Mouse (Mus musculus) intestine, postnatal 0 days (tissue): Measurements from ENCODE around the gene Cul4a. TPM values are rescaled to one million over a fixed set of nuclear protein-coding genes. Genes with fewer than 3 reads are reported as not detected.

Experiments used
- ATAC-seq: fragments of 200-750 bp; cut with Nextera tagmentation; 2 replicates; pipeline ENCODE4 v1.8.0; 2017; ENCODE audit warnings: mild to moderate bottlenecking, moderate TSS enrichment, moderate library complexity
- H3K27ac ChIP-seq: fragments of 300-500 bp; sonication (generic); 2 replicates; pipeline ENCODE4 v1.5.1; 2014; ENCODE audit warnings: mild to moderate bottlenecking, low read depth, low read length, moderate library complexity
- H3K27me3 ChIP-seq: fragments of 300-500 bp; sonication (generic); replicated peaks from 2 replicates; pipeline ENCODE4 v1.6.1; 2014; ENCODE audit warnings: low read length, mixed read lengths; ENCODE audit not compliant: control insufficient read depth, insufficient read depth
- H3K36me3 ChIP-seq: fragments of 300-500 bp; sonication (generic); 2 replicates; pipeline ENCODE4 v1.6.1; 2014; ENCODE audit warnings: mild to moderate bottlenecking, moderate library complexity; ENCODE audit not compliant: control insufficient read depth, insufficient read depth
- H3K4me1 ChIP-seq: fragments of 300-500 bp; sonication (generic); replicated peaks from 2 replicates; pipeline ENCODE4 v1.6.1; 2014; ENCODE audit warnings: antibody characterized with exemption, low read length, mixed read lengths; ENCODE audit not compliant: control insufficient read depth, insufficient read depth
- H3K4me2 ChIP-seq: fragments of 300-500 bp; sonication (generic); replicated peaks from 2 replicates; pipeline ENCODE4 v1.6.1; 2014; ENCODE audit warnings: low read depth, mild to moderate bottlenecking, moderate library complexity
- H3K4me3 ChIP-seq: fragments of 300-500 bp; sonication (generic); 2 replicates; pipeline ENCODE4 v1.5.1; 2014; ENCODE audit warnings: low read depth, low read length
- H3K9ac ChIP-seq: fragments of 300-500 bp; sonication (generic); 2 replicates; pipeline ENCODE4 v1.6.1; 2014; ENCODE audit warnings: mild to moderate bottlenecking, low read depth, low read length
- H3K9me3 ChIP-seq: fragments of 300-500 bp; sonication (generic); 2 replicates; pipeline ENCODE4 v1.6.1; 2016; ENCODE audit warnings: mixed run types; ENCODE audit not compliant: control insufficient read depth
- CTCF ChIP-seq: sonication (generic); IDR thresholded peaks from 2 replicates; pipeline ENCODE4 v1.5.1; 2016; ENCODE audit warnings: low read depth, mild to moderate bottlenecking, control low read depth, antibody characterized with exemption, moderate library complexity
- WGBS: fragments of 180-500 bp; shearing (Covaris S2); extraction: QIAGEN DNeasy Blood & Tissue Kit; methylation state at CpG from one replicate; pipeline ENCODE4 v1.1.7; 2014; 5-methylcytosine and 5-hydroxymethylcytosine counted together
- polyA plus RNA-seq: library from polyadenylated mRNA; unstranded; fragments of >200 nt; fragmentation: Nextera tagmentation; extraction: Ambion mirVana; gene quantifications from 2 replicates; pipeline ENCODE4 v1.2.1, GENCODE M21; 2015

Gene Cul4a
- polyA plus RNA-seq, 1 experiment from 2014 or later: 44.9 TPM

GRCm38 (mm10) chr8:13175650-13176049 is 70.2 kb downstream of the Cul4a start:
- Histone ChIP-seq H3K27me3 (no peaks in the 10 kb centered on the region), H3K9me3 (no peaks in the 10 kb centered on the region), H3K4me2 (no peak overlapping the region), H3K36me3 (peaks cover 72% of the 10 kb centered on the region), H3K4me1 (no peaks in the 10 kb centered on the region), H3K9ac (no peak overlapping the region), H3K27ac (peak overlapping the region; percentile 86), H3K4me3 (no peak overlapping the region)
- ATAC-seq: peak; percentile 34
- 76% methylated on average over 1 of the region's 1 CpGs for WGBS
- peak; percentile 28; the same call in 1 of the 2 replicates for TF ChIP-seq CTCF

DNA sequence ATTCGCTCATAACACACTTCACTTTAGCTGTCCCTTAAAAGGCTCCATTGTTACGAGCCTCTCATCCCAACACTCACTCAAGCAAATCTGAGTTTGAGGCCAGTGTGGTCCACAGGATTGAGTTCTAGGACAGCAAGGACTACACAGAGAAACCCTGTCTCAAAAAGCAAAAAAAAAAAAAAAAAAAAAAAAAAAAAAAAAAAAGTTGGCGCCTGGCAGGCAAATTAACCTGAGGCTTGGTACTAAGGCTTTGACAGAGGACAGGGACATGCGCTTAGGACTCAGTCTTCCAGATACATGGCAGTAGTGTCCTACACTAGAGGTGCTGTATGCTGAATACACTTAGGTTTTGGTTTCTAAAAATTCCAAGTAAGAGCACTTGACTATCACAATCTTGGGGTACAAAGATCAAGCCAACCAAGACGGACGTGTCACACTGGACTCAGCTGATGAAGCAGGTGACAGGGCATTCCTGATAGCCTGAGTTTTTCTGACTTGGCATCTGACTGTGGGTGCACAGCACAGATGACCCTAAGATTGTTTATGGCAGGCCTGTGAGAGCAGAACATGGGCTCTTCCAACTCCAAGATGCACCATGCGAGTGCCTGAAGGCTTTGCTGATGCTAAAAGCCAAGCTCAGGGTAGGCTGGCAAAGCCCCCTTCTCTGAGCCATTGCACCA is 71.9 kb downstream of the Cul4a start:
- H3K36me3 ChIP-seq: peaks cover 55% of the 10 kb centered on the region
- H3K27me3 ChIP-seq: no peaks in the 10 kb centered on the region
- no peak overlapping the region for H3K4me2 ChIP-seq
- H3K9me3 ChIP-seq: no peaks in the 10 kb centered on the region
- TF ChIP-seq CTCF: no peak
- no peak overlapping the region for H3K4me3 ChIP-seq
- 75% methylated on average over 7 of the region's 7 CpGs for WGBS
- ATAC-seq: peak; percentile 64
- peak overlapping the region; percentile 86 for H3K27ac ChIP-seq
- no peaks in the 10 kb centered on the region for H3K4me1 ChIP-seq
- H3K9ac ChIP-seq: no peak overlapping the region

GRCm38 (mm10) chr8:13178137-13178536 is 72.7 kb downstream of the Cul4a start:
- H3K27ac ChIP-seq: peak overlapping the region; percentile 71
- TF ChIP-seq CTCF: no peak
- H3K4me2 ChIP-seq: no peak overlapping the region
- no peaks in the 10 kb centered on the region for H3K27me3 ChIP-seq
- no peak overlapping the region for H3K9ac ChIP-seq
- no peaks in the 10 kb centered on the region for H3K9me3 ChIP-seq
- WGBS: 85% methylated on average over 5 of the region's 5 CpGs
- 0 out of 2 replicates have a peak, but pooled peaks have one; percentile 2 for ATAC-seq
- no peaks in the 10 kb centered on the region for H3K4me1 ChIP-seq
- peaks cover 47% of the 10 kb centered on the region for H3K36me3 ChIP-seq
- no peak overlapping the region for H3K4me3 ChIP-seq

- no peaks in the 10 kb centered on the region for H3K9me3 ChIP-seq
- H3K27me3 ChIP-seq: no peaks in the 10 kb centered on the region
- WGBS: 77% methylated on average over 6 of the region's 6 CpGs
- no peak overlapping the region for H3K4me3 ChIP-seq
- H3K36me3 ChIP-seq: peaks cover 39% of the 10 kb centered on the region
- no peak overlapping the region for H3K27ac ChIP-seq
- no peak for ATAC-seq
- H3K9ac ChIP-seq: no peak overlapping the region
- no peak for TF ChIP-seq CTCF
- H3K4me1 ChIP-seq: no peaks in the 10 kb centered on the region
- no peak overlapping the region for H3K4me2 ChIP-seq
These were observed 74.1 kb downstream of the Cul4a start for GRCm38 (mm10) chr8:13179482-13179881.

- no peak for ATAC-seq
- no peak overlapping the region for H3K4me3 ChIP-seq
- 70% methylated on average over 7 of the region's 7 CpGs for WGBS
- no peaks in the 10 kb centered on the region for H3K4me1 ChIP-seq
- peaks cover 39% of the 10 kb centered on the region for H3K36me3 ChIP-seq
- H3K9me3 ChIP-seq: no peaks in the 10 kb centered on the region
- no peak overlapping the region for H3K27ac ChIP-seq
- H3K4me2 ChIP-seq: no peak overlapping the region
- no peak overlapping the region for H3K9ac ChIP-seq
- no peak for TF ChIP-seq CTCF
- H3K27me3 ChIP-seq: no peaks in the 10 kb centered on the region
These were observed 74.5 kb downstream of the Cul4a start for GRCm38 (mm10) chr8:13179948-13180347.

DNA sequence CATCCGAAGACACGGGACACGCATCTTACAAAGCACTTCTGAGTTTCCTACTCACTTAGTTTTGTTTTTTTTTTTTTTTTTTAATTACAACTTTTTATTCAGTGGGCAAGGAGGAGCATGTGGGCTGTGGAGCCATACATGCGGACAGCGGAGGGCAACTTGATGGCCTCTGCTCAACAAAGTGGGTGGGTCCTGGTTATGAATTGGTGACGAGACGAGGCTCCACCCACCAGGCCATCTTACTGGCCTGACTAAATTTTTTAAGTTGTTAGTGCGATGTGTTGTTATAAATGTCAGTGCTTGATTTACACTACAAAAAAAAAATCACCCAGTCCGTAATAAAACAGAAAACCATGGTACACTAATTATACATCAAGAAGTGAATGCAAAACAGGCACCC is 75.0 kb downstream of the Cul4a start:
- no peak for TF ChIP-seq CTCF
- WGBS: 69% methylated on average over 9 of the region's 9 CpGs
- no peak overlapping the region for H3K4me3 ChIP-seq
- H3K36me3 ChIP-seq: peaks cover 38% of the 10 kb centered on the region
- H3K27me3 ChIP-seq: no peaks in the 10 kb centered on the region
- no peaks in the 10 kb centered on the region for H3K9me3 ChIP-seq
- no peak overlapping the region for H3K9ac ChIP-seq
- ATAC-seq: no peak
- H3K4me1 ChIP-seq: no peaks in the 10 kb centered on the region
- H3K27ac ChIP-seq: no peak overlapping the region
- H3K4me2 ChIP-seq: no peak overlapping the region
